Mouse (Mus musculus) CH12.LX (cell line): ENCODE measurements around the gene Artn. TPM values are rescaled to one million over a fixed set of nuclear protein-coding genes. Genes with fewer than 3 reads are reported as not detected.

ENCODE experiments used
- DNase-seq: peaks from one replicate; pipeline ENCODE4 v3.0.0-alpha.2; 2013; ENCODE audit errors: extremely low read depth
- H3K27ac ChIP-seq: 2 replicates; pipeline ENCODE4 v1.5.1; 2012; ENCODE audit warnings: low read depth, mild to moderate bottlenecking, control low read depth, moderate library complexity; ENCODE audit not compliant: insufficient read depth
- H3K27me3 ChIP-seq: replicated peaks from 2 replicates; pipeline ENCODE3; 2012; ENCODE audit warnings: inconsistent platforms
- H3K36me3 ChIP-seq, 2 experiments: replicated peaks in 1 of 2; 2 replicates each; pipeline versions ENCODE3 to v1.6.1; 2012; ENCODE audit warnings: inconsistent platforms in 1 of 2, low read length in 1 of 2, mild to moderate bottlenecking in 1 of 2, mixed read lengths in 1 of 2, moderate library complexity in 1 of 2; ENCODE audit not compliant: control insufficient read depth in 1 of 2, insufficient read depth in 1 of 2
- H3K4me1 ChIP-seq, 2 experiments: 2 replicates each; pipeline ENCODE4 v1.6.1; 2012; ENCODE audit warnings: inconsistent platforms in 1 of 2, moderate library complexity in 1 of 2; ENCODE audit not compliant: insufficient read depth in 2 of 2, control insufficient read depth in 1 of 2
- H3K4me2 ChIP-seq: 2 replicates; pipeline ENCODE4 v1.6.1; 2012; ENCODE audit warnings: low read depth, mild to moderate bottlenecking, control low read depth; ENCODE audit not compliant: poor library complexity, insufficient read depth, severe bottlenecking
- H3K4me3 ChIP-seq, 3 experiments: fragments of 150-350 bp in 1 of 3; sonication (generic) in 1 of 3; replicated peaks in 1 of 3; 2 replicates each; pipeline versions ENCODE3 to v1.5.1; 2011 to 2012; ENCODE audit warnings: low read depth in 2 of 3, low read length in 2 of 3, mild to moderate bottlenecking in 2 of 3, moderate library complexity in 2 of 3, control low read depth in 1 of 3, improper control_type of control experiment in 1 of 3, inconsistent platforms in 1 of 3, mixed read lengths in 1 of 3; ENCODE audit not compliant: poor library complexity in 1 of 3
- H3K79me2 ChIP-seq: replicated peaks from 2 replicates; pipeline ENCODE4 v1.6.1; 2012; ENCODE audit warnings: mild to moderate bottlenecking, moderate library complexity; ENCODE audit not compliant: control insufficient read depth, poor library complexity, insufficient read depth, severe bottlenecking; ENCODE audit errors: extremely low read depth
- H3K9ac ChIP-seq: 2 replicates; pipeline ENCODE4 v1.6.1; 2012; ENCODE audit warnings: low read depth, mild to moderate bottlenecking, control low read depth, moderate library complexity; ENCODE audit not compliant: insufficient read depth
- H3K9me3 ChIP-seq: replicated peaks from 2 replicates; pipeline ENCODE3; 2012; ENCODE audit warnings: low read length, inconsistent platforms, mixed read lengths
- BHLHE40 ChIP-seq: IDR thresholded peaks from 2 replicates; pipeline ENCODE4 v1.6.1; 2011; ENCODE audit warnings: mild to moderate bottlenecking, low read depth, low read length, improper control_type of control experiment
- CHD1 ChIP-seq: IDR thresholded peaks from 2 replicates; pipeline ENCODE4 v1.6.1; 2012; ENCODE audit warnings: low read depth, low read length, improper control_type of control experiment, inconsistent platforms
- CTCF ChIP-seq, 2 experiments: IDR thresholded peaks in 1 of 2; conservative IDR thresholded peaks in 1 of 2; 2 replicates each; pipeline ENCODE4 v1.5.1; 2011 to 2012; ENCODE audit warnings: low read depth in 2 of 2, low read length in 2 of 2, improper control_type of control experiment in 1 of 2, inconsistent platforms in 1 of 2, mild to moderate bottlenecking in 1 of 2, moderate library complexity in 1 of 2
- ELF1 ChIP-seq: IDR thresholded peaks from 2 replicates; pipeline ENCODE4 v1.6.1; 2014; ENCODE audit warnings: low read depth, mild to moderate bottlenecking, inconsistent platforms, low read length, improper control_type of control experiment
- EP300 ChIP-seq: IDR thresholded peaks from 2 replicates; pipeline ENCODE4 v1.6.1; 2011; ENCODE audit warnings: low read length, improper control_type of control experiment
- ETS1 ChIP-seq: conservative IDR thresholded peaks from 2 replicates; pipeline ENCODE4 v1.6.1; 2012; ENCODE audit warnings: low read depth, mild to moderate bottlenecking, inconsistent platforms, low read length, improper control_type of control experiment, moderate library complexity
- HCFC1 ChIP-seq: IDR thresholded peaks from 2 replicates; pipeline ENCODE4 v1.6.1; 2012; ENCODE audit warnings: low read depth, mild to moderate bottlenecking, inconsistent platforms, low read length, improper control_type of control experiment
- IRF4 ChIP-seq: IDR thresholded peaks from 2 replicates; pipeline ENCODE4 v1.6.1; 2014; ENCODE audit warnings: low read depth, mild to moderate bottlenecking, inconsistent platforms, low read length, improper control_type of control experiment
- JUN ChIP-seq: IDR thresholded peaks from 2 replicates; pipeline ENCODE4 v1.6.1; 2011; ENCODE audit warnings: low read depth, mild to moderate bottlenecking, low read length, improper control_type of control experiment, moderate library complexity; ENCODE audit not compliant: insufficient read depth
- KAT2A ChIP-seq: IDR thresholded peaks from 2 replicates; pipeline ENCODE4 v1.6.1; 2012; ENCODE audit warnings: low read length, improper control_type of control experiment, inconsistent platforms; ENCODE audit not compliant: insufficient replicate concordance
- MAX ChIP-seq: IDR thresholded peaks from 2 replicates; pipeline ENCODE4 v1.6.1; 2011; ENCODE audit warnings: low read length, improper control_type of control experiment
- MEF2A ChIP-seq: IDR thresholded peaks from 2 replicates; pipeline ENCODE4 v1.6.1; 2014; ENCODE audit warnings: low read depth, mild to moderate bottlenecking, inconsistent platforms, low read length, improper control_type of control experiment, borderline replicate concordance
- MXI1 ChIP-seq: IDR thresholded peaks from 2 replicates; pipeline ENCODE4 v1.6.1; 2011; ENCODE audit warnings: mild to moderate bottlenecking, low read depth, low read length, improper control_type of control experiment
- MYC ChIP-seq: IDR thresholded peaks from 2 replicates; pipeline ENCODE4 v1.6.1; 2011; ENCODE audit warnings: low read depth, mild to moderate bottlenecking, improper control_type of control experiment, low read length
- NELFE ChIP-seq: IDR thresholded peaks from 2 replicates; pipeline ENCODE4 v1.6.1; 2011; ENCODE audit warnings: low read depth, low read length, improper control_type of control experiment
- PAX5 ChIP-seq: IDR thresholded peaks from 2 replicates; pipeline ENCODE4 v1.6.1; 2012; ENCODE audit warnings: low read length, inconsistent platforms, mixed read lengths
- POLR2A ChIP-seq: IDR thresholded peaks from 2 replicates; pipeline ENCODE4 v1.6.1; 2011; ENCODE audit warnings: low read depth, mild to moderate bottlenecking, improper control_type of control experiment, low read length
- POLR2AphosphoS2 ChIP-seq: IDR thresholded peaks from 2 replicates; pipeline ENCODE4 v1.6.1; 2011; ENCODE audit warnings: low read depth, low read length, improper control_type of control experiment
- RAD21 ChIP-seq: IDR thresholded peaks from 2 replicates; pipeline ENCODE4 v1.6.1; 2011; ENCODE audit warnings: low read depth, mild to moderate bottlenecking, low read length, improper control_type of control experiment, moderate library complexity
- SIN3A ChIP-seq: IDR thresholded peaks from 2 replicates; pipeline ENCODE4 v1.6.1; 2012; ENCODE audit warnings: low read length, improper control_type of control experiment, inconsistent platforms
- SMC3 ChIP-seq: IDR thresholded peaks from 2 replicates; pipeline ENCODE4 v1.6.1; 2011; ENCODE audit warnings: low read depth, low read length, improper control_type of control experiment
- TBP ChIP-seq: conservative IDR thresholded peaks from 2 replicates; pipeline ENCODE4 v1.6.1; 2011; ENCODE audit warnings: low read depth, low read length, improper control_type of control experiment
- TCF12 ChIP-seq: IDR thresholded peaks from 2 replicates; pipeline ENCODE4 v1.6.1; 2014; ENCODE audit warnings: low read depth, mild to moderate bottlenecking, inconsistent platforms, low read length, improper control_type of control experiment
- UBTF ChIP-seq: IDR thresholded peaks from 2 replicates; pipeline ENCODE4 v1.6.1; 2012; ENCODE audit warnings: low read depth, mild to moderate bottlenecking, inconsistent platforms, low read length, improper control_type of control experiment, moderate library complexity
- USF1 ChIP-seq: IDR thresholded peaks from 2 replicates; pipeline ENCODE4 v1.6.1; 2014; ENCODE audit warnings: low read depth, mild to moderate bottlenecking, inconsistent platforms, low read length, improper control_type of control experiment
- USF2 ChIP-seq: conservative IDR thresholded peaks from 2 replicates; pipeline ENCODE4 v1.6.1; 2011; ENCODE audit warnings: low read depth, low read length, improper control_type of control experiment
- ZKSCAN1 ChIP-seq: IDR thresholded peaks from 2 replicates; pipeline ENCODE4 v1.6.1; 2012; ENCODE audit warnings: low read depth, inconsistent platforms, low read length, improper control_type of control experiment, borderline replicate concordance
- dilution Hi-C: fragments of 300-500 bp; cut with MboI; formaldehyde crosslinking; loops from 2 replicates; pipeline ENCODE4 v1.14.3; 2020; ENCODE audit warnings: low sequenced_read_pairs; ENCODE audit not compliant: extremely low pct_unique_long_range_greater_than_20kb, extremely low pct_ligation_motif_present
- in situ Hi-C: fragments of 300-500 bp; cut with MboI; formaldehyde crosslinking; loops from 3 replicates; pipeline ENCODE4 v1.14.3; 2019; ENCODE audit warnings: low sequenced_read_pairs, low pct_ligation_motif_present, low pct_unique_long_range_greater_than_20kb, mixed read lengths
- polyA plus RNA-seq: library from polyadenylated mRNA; unstranded; fragments of >175 nt; gene quantifications from 2 replicates; pipeline ENCODE4 v1.2.1, GENCODE M21; 2012; ENCODE audit warnings: low read depth; ENCODE audit not compliant: insufficient read length
- total RNA-seq, 2 experiments: library from RNA; depleted of rRNA; stranded (reverse); fragments of 300-350 nt in 1 of 2; fragments of >200 nt in 1 of 2; gene quantifications; 2 replicates each; pipeline ENCODE4 v1.2.3; 2012 to 2014

The Artn gene
- total and polyA plus RNA-seq, 3 experiments = not detected

DNA sequence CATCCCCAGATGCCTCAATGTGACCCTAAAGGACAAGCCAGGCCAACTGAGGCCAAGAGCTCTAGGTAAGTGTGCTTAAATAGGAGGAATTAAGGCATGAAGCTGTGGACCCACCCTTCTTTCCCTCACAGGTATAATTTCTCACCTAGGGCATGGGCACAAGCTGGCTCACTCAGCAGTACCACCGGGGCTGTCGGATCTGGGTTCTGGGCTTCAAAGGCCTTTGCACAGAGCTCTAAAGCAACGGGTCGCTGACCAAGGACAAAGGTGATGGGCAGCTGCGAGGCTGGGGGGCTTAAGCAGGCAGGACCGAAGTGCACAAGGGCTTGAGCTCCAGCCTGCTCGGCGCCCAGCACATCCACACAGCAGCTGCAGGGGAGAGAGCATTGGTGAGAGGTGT lies 38.8 kb downstream of the Artn start:
- no peaks in the 10 kb centered on the region for H3K27me3 ChIP-seq
- H3K4me2 ChIP-seq = peak overlapping the region; percentile 73
- in situ Hi-C loops = no loop called here
- peaks cover 19% of the 10 kb centered on the region for H3K79me2 ChIP-seq
- no peak for DNase-seq
- H3K27ac ChIP-seq = no peak overlapping the region
- H3K4me1 ChIP-seq = peaks cover 6 to 29% of the 10 kb centered on the region in 2 experiments
- H3K4me3 ChIP-seq = peak overlapping the region; percentile 70 to 91 (median 88)
- TF ChIP-seq SIN3A (no peak), UBTF (no peak), SMC3 (no peak), MAX (no peak), CTCF (conservative IDR thresholded peaks at IDR 0.05 in 1 of 2, IDR thresholded peaks at IDR 0.05 in 1 of 2; ENCODE audit: low read depth in 2 of 2, low read length in 2 of 2) (no peak), POLR2AphosphoS2 (no peak), EP300 (no peak), ETS1 (no peak), MEF2A (no peak), NELFE (no peak), TCF12 (no peak), USF1 (no peak), TBP (no peak), ELF1 (no peak), KAT2A (no peak), HCFC1 (no peak), MYC (no peak), USF2 (no peak), MXI1 (no peak), JUN (no peak)
- H3K9ac ChIP-seq = peak overlapping the region; percentile 67; the same call in 1 of the 2 replicates
- peaks cover 31 to 60% of the 10 kb centered on the region in 2 experiments for H3K36me3 ChIP-seq
- dilution Hi-C loops = no loop called here
- H3K9me3 ChIP-seq = no peaks in the 10 kb centered on the region

- Histone ChIP-seq H3K36me3 (peaks cover 31 to 60% of the 10 kb centered on the region in 2 experiments), H3K27ac (no peak overlapping the region), H3K9me3 (no peaks in the 10 kb centered on the region), H3K4me3 (no peak overlapping the region), H3K4me1 (peaks cover 8 to 34% of the 10 kb centered on the region in 2 experiments), H3K9ac (no peak overlapping the region), H3K4me2 (no peak overlapping the region), H3K27me3 (no peaks in the 10 kb centered on the region), H3K79me2 (peaks cover 21% of the 10 kb centered on the region)
- in situ Hi-C loops = no loop called here
- dilution Hi-C loops = no loop called here
- no peak for DNase-seq
- no peak for TF ChIP-seq ZKSCAN1
- no peak for TF ChIP-seq POLR2AphosphoS2
- TF ChIP-seq SIN3A = no peak
- no peak for TF ChIP-seq TCF12
- TF ChIP-seq BHLHE40 = no peak
- no peak for TF ChIP-seq IRF4
- TF ChIP-seq HCFC1 = no peak
- no peak for TF ChIP-seq POLR2A
- TF ChIP-seq MEF2A = no peak
- no peak for TF ChIP-seq RAD21
- TF ChIP-seq NELFE = no peak
- TF ChIP-seq CHD1 = no peak
- TF ChIP-seq ETS1 = no peak
- TF ChIP-seq SMC3 = no peak
- no peak for TF ChIP-seq PAX5
Measured at GRCm38 (mm10) chr4:117890031-117890430, 39.5 kb downstream of the Artn start.
